Mouse (Mus musculus) left cerebral cortex, postnatal 10 days (tissue): ENCODE measurements around the gene St6galnac5. TPM values are rescaled to one million over a fixed set of nuclear protein-coding genes. Genes with fewer than 3 reads are reported as not detected.
"Not testable (repeated sequence)": the region's sequence is repeated elsewhere in the genome, so short reads cannot be mapped to it uniquely, and the experiment has no call there.

Source experiments
- DNase-seq, 2 experiments: peaks; one replicate each; pipeline ENCODE4 v3.0.0; 2021 to 2022; ENCODE audit warnings: low spot score in 2 of 2, mixed read lengths in 1 of 2; ENCODE audit errors: extremely low spot score in 1 of 2
- intact Hi-C: fragments of 180-260 bp; cut with DNase I; formaldehyde crosslinking; loops from one replicate; pipeline ENCODE4 v1.15.1; 2025
- total RNA-seq, 2 experiments: library from RNA; stranded (reverse); gene quantifications; 2 replicates each; pipeline ENCODE4 v1.2.3; 2021

Gene St6galnac5
- total RNA-seq, 2 experiments from 2014 or later: 51.2 to 51.6 TPM

DNA sequence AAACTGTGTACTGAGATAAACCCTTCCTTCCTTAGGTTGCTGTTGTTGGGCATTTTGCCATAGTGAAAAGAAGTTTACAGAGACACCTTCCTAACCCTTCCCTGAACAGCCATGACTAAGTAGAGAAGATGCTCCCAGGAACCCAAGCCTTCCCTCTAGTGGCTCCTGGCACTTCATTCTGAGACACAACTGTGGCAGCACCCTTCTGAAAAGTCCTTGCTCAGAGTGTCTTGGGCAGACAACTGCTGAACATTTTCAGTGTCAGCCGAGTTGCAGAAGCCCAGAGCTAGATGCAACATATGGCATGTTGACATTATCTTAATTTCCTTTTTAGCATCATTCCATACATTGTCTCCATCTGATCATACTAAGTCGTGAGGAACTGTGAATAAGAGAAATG is 144.6 kb downstream of the St6galnac5 start:
- DNase-seq: no peak
- intact Hi-C loops: no loop called here

GRCm38 (mm10) chr3:152832436-152832835 is 149.6 kb downstream of the St6galnac5 start:
- intact Hi-C loops: no loop called here
- no peak for DNase-seq

DNA sequence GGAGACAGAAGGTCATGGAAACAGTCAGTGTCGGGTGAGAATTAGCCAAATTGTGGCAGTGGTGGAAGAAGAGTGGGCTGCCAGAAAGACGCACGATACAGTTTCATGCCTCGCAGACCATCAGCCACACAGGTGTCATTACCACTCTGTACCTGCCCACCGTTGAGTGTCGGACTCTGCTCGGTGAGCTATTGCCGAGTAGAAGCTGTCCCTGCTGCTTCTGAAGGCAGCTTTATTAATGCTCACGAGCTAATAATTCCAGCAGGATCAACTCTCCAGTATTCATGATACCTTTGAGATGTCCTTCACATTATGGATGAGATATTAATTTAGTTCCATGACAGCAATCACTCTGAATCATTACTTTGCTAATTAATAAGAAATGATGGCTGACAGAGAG is 150.1 kb downstream of the St6galnac5 start:
- intact Hi-C loops: no loop called here

DNA sequence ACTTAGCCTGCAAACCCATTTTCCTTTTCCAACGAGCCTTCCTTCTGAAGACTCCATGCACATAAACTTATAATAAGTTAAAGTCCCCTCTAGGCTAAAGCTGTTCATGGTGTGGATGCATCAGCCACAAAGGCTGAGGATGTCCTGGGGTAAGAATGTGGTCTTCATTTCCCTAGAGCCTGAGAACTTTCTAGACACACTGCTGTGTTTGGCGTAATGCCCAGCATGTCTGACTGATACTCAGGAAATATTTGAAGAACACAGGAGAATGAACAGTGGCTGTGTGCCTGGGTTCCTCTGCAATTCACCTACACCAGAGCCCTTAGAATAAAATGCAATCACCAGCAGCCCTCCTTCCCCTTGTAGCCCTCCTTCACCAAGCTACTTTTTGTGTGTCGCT is 150.7 kb downstream of the St6galnac5 start:
- intact Hi-C loops: no loop called here

More for the DNA sequence above, 150.1 kb downstream of the St6galnac5 start:
- no peak for DNase-seq

GRCm38 (mm10) chr3:152821202-152821601 is 160.8 kb downstream of the St6galnac5 start:
- intact Hi-C loops: no loop called here
- DNase-seq: peak in 1 of 2 experiments; percentile 58

More for the DNA sequence above, 150.7 kb downstream of the St6galnac5 start:
- peak in 1 of 2 experiments; percentile 81 for DNase-seq

DNA sequence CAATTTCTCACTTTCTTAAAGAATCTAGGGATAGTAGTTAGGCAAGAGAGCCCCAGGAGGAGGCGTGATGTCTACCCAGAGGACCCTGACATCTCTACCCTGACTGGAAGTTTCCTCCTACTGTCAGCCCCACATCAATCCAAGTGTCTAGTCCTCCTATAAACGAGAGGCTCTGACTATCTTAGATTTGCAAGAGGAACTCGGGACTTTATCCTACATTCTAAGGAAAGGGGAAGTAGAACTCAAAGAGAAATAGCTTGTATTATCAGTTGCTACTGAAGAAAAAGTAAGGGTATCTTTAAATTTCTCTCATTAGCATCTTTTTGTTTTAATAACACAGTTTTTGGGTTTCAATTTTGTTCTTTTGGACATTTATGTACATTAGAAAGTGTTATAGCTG is 161.6 kb downstream of the St6galnac5 start:
- intact Hi-C loops: no loop called here
- no peak for DNase-seq

DNA sequence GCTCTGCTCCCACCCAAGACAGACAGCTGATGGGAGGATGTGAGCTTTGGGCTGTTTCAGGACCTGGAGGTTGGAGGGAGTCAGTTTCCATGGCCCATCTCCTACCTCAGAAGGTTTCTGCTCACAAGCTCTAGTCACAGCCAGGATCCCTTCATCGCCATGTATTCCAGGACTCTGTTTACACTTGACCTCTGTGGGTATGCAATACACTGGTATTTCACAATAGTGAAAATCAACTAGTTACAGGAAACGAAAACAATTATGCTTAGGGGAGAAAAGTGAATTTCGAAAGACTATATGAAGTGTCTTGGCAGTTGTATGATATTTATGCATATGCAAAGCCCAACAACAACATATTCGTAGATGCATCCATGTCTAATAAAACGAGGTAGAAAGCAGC is 166.9 kb downstream of the St6galnac5 start:
- no peak for DNase-seq
- intact Hi-C loops: no loop called here

- intact Hi-C loops: no loop called here
- DNase-seq: no peak
Measured at GRCm38 (mm10) chr3:152813905-152814304, 168.1 kb downstream of the St6galnac5 start.

DNA sequence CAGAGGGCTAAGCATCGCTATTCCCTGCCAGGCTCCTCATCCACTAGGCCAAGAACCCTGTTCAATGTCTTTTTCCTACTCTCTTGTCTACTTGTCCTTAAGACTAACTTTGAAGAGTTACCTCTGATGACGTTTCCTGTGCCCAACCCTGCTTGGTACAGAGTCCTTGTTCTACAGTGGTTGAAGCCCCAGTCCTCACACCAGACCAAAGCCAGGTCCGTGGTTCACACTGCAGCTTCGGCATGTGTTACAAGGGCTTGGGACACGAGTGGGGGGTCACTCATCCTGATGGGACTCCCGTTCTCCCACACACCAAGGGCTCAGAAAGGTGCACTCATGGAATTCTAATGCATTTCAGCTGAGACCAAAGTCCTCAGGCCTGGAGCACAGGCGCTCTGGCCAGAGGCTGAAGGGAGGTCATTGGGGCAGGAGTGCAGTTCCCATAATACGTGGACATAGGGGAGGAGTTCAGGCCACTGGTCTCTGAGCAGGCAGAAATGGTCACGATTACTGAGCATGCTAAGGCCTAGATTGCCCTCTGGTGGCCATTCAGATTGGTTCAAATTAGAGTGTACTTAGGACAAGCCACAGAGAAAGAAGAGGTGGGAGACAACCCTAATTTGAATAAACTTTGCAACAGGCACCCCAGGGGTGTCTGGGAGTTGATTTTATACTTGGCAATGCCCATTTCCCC is 182.2 kb downstream of the St6galnac5 start:
- intact Hi-C loops: no loop called here
- DNase-seq: no peak

DNA sequence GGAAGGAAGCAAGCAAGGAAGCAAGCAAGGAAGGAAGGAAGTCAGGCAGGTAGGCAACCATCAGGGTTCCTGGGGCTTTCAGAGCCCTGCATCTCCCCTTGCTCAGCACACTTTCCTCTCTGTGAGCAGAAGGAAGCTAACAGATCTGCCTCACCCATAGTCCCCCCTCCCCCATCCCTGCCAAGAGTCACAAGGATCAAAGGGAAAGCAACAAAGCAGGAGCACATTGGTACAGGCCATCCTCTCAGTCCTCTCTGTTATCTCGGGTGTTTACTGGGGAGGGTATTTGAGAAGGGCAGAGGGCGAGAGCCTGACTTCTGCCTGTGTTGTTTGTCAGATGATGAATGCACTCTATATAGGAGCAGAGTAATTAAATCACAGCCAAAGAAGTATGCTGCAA is 184.7 kb downstream of the St6galnac5 start:
- intact Hi-C loops: no loop called here
- no peak for DNase-seq

DNA sequence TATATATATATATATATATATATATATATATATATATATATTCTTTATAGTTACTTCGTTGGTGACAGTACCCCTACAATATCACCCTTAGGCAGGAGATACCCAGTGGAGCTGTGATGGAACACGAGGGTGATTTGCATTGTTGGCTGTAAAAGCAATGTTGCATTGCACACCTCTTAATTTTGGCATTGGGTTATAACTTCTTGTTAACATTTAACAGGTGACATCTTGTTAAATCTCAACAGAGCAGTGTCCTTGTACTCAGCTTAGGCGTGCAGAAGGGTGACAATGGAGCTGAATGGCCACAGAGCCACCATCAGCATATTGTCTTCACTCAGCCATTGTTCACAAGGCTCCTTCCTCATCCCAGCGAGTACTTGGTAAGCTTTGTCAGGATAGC is 185.8 kb downstream of the St6galnac5 start:
- no peak for DNase-seq
- intact Hi-C loops: no loop called here

GRCm38 (mm10) chr3:152793006-152793405 is 189.0 kb downstream of the St6galnac5 start:
- intact Hi-C loops: no loop called here
- no peak for DNase-seq

GRCm38 (mm10) chr3:152792601-152793000 is 189.4 kb downstream of the St6galnac5 start:
- intact Hi-C loops: no loop called here
- no peak for DNase-seq

GRCm38 (mm10) chr3:152788301-152788953 is 193.6 kb downstream of the St6galnac5 start:
- intact Hi-C loops, DNase-seq: not testable (repeated sequence)

GRCm38 (mm10) chr3:152784353-152784752 is 197.7 kb downstream of the St6galnac5 start:
- DNase-seq, intact Hi-C loops: not testable (repeated sequence)

DNA sequence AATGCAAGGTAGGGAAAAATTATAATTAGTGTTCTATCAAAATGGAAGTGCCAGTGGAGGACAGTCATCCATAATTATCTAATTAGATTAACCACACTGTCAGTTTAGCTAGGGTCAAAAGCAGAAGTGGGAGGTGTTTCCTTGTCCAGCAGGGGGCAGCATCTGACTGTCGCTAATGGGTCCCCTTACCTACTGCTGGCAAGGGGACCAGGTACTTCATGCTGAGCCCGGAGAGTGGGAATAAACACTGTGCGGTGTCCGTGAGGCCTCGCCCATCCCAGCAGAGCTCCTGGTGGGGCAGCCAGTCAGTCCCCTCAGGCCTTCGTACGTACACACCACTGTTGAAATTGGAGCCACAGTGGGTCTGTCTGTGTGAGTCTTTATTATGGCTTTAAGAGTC is 198.3 kb downstream of the St6galnac5 start:
- peak; percentile 45 to 78 for DNase-seq
- intact Hi-C loops: no loop called here

GRCm38 (mm10) chr3:152779819-152780218 is 202.2 kb downstream of the St6galnac5 start:
- intact Hi-C loops: no loop called here
- DNase-seq: no peak

DNA sequence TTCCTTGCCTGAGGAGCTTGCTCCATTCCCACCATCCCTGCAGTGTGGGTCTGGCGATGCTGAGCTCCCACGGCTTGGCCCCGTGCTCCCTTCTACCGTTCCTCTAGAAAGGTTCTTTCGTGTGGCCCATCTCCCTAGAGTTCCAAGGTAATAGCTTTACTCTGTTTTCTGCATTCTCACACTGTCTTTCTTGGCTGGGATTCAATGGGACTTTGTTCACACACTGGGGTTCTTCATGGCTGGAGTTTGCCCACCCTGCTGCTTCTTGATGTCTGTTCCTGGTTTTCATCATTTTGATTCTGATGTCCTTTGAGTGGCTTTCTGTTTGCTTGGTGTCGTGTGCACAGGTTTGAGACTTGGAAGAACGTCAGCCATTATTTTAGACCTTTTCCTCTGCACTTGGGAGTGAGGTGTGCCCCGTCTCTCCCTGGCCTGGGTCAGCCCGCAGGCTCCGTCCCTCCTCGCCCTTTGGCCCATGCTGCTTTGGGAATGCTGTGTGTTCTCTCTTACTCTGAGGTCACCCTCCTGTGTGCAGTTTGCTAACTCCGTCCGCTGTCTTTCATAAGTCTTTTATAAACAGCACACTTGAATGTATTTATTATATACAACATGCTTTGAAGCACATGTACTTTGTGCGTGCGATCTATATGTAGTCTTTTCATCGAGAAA is 205.0 kb downstream of the St6galnac5 start:
- intact Hi-C loops: no loop called here
- no peak for DNase-seq

GRCm38 (mm10) chr3:152776363-152776762 is 205.7 kb downstream of the St6galnac5 start:
- intact Hi-C loops: no loop called here
- DNase-seq: no peak

GRCm38 (mm10) chr3:152770056-152770455 is 212.0 kb downstream of the St6galnac5 start:
- DNase-seq: no peak
- intact Hi-C loops: no loop called here
